Mouse (Mus musculus) spleen, adult 2 months (tissue): ENCODE results near the gene Ankrd36.

Source experiments
- CTCF ChIP-seq: fragments of 200-500 bp; IDR thresholded peaks from 2 replicates; pipeline ENCODE4 v1.5.1; 2011; ENCODE audit warnings: mild to moderate bottlenecking, inconsistent platforms; ENCODE audit not compliant: insufficient read depth, insufficient read length, insufficient replicate concordance; ENCODE audit errors: extremely low read depth
- POLR2A ChIP-seq: fragments of 200-500 bp; IDR thresholded peaks from 2 replicates; pipeline ENCODE4 v1.6.1; 2011; ENCODE audit warnings: low read depth, low read length, inconsistent platforms

- TF ChIP-seq CTCF (no peak), POLR2A (no peak)
Measured at GRCm38 (mm10) chr11:5546693-5547092, 22.8 kb upstream of the Ankrd36 start.
